Mouse (Mus musculus): ENCODE results near the gene B4galt4. TPM values are rescaled to one million over a fixed set of nuclear protein-coding genes. Genes with fewer than 3 reads are reported as not detected.

Gene B4galt4
- total RNA-seq, 2 experiments from 2014 or later: 6.8 to 8.5 TPM

DNA sequence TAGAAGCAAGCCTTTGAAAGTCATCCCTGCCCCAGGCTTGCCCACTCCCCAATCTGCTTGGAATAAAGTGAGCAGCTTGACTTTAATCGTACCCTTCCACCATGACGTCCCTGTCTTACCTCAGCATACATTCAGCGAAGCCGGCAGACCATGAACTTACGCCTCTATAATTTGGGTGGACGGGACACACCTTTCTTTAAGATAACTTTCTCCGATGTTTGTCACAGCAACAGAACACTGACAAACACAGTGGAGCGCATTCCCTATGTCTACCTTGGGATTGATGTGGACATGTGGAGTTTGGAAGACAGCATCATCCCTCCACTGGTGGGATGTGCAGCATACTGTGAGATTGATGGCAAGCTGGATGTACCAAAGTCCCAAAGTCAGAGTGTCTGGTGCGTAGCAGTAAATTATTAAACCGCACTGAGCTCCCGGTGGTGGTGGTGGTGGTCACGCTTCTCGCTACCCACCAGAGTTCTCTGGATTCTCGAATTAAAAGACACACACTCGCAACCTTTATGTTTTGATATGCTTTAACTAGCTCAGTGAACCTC, 13.4 kb upstream of the B4galt4 start:
- no peak for DNase-seq (ENCODE audit: low spot score in 2 of 2)

DNA sequence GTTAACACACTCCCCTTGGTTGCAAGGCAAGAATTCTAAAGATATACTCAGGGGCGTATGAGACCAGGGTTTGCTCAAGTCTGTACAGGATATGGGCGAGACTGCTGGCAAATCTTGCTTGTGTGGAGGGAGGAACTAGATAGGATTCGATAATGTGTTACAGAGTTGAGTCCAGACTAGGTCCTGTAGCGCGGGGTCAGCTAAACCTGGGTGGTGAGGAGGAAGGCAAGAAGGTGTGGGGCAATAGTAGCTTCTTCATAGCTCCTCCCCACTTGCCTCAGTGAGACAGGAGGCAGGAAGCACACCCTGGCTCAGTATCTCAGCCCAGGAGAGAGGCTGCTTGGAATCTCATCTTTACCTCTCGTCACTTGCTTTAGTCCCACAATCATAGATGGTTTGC, 12.9 kb upstream of the B4galt4 start:
- no peak for DNase-seq (ENCODE audit: low spot score in 2 of 2)

DNA sequence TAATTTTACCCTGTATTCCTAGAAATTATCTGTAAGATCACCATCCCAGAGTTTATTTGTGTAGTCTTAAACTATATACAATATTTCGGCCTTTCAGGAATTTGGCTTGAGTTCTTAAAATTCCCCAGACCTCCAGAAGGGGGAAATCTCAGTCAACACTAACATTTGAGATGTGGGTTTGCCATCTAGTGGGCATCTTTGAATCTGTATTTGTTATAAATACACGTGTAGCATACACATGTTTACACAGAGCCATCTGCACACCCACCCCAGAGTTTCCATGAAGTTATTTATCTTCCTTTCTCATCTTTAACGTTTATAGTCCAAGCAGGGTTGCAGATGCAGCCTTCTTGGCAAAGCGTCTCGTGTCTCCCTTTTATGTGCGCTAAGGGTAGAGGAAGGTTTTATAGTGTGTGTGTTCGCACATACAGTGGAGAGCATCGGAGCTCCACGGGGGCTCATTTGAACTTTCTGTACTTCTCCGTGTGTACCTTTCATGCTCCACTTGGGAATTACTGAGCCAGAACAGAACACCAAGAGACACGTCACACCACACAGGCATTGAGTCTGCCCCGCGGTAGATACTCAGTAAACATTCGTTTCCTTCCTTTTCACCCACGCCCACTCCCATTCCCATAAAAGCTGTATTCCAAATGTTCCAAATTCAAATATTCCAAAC, 12.3 kb upstream of the B4galt4 start:
- no peak for DNase-seq (ENCODE audit: low spot score in 2 of 2)

- DNase-seq (ENCODE audit: low spot score in 2 of 2): no peak
These were observed 11.1 kb upstream of the B4galt4 start for GRCm38 (mm10) chr16:38730921-38731320.

- DNase-seq (ENCODE audit: low spot score in 2 of 2): no peak
These were observed 710 bp upstream of the B4galt4 start for GRCm38 (mm10) chr16:38741204-38741903.

GRCm38 (mm10) chr16:38742659-38743131, 631 bp downstream of the B4galt4 start:
- DNase-seq (ENCODE audit: low spot score in 2 of 2): no peak

GRCm38 (mm10) chr16:38743941-38744673, 2.0 kb downstream of the B4galt4 start:
- no peak for DNase-seq (ENCODE audit: low spot score in 2 of 2)

DNA sequence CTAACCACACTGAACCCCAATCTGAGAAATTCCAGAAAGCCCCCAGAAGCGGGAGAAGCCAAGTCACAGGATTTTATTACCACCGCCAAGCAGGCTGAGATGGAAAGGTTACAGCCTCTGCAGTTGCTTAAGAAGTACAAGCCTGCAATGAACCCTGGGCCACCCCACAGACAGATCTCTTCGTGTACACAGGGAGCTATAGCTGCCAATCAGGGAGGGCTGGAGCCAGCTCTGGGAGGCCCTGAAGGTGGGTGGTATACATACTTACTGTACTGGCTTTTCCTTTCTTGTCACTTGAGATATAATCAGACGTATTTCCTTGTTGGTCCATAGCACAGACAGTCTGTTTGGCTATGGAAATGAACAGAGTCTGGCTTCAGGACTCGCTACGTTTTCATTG, 8.7 kb downstream of the B4galt4 start:
- no peak for DNase-seq (ENCODE audit: low spot score in 2 of 2)

- DNase-seq (ENCODE audit: low spot score in 2 of 2): no peak
These were observed 11.6 kb downstream of the B4galt4 start for GRCm38 (mm10) chr16:38753631-38754030.

GRCm38 (mm10) chr16:38755452-38756176, 13.6 kb downstream of the B4galt4 start:
- no peak for DNase-seq (ENCODE audit: low spot score in 2 of 2)

- no peak for DNase-seq (ENCODE audit: low spot score in 2 of 2)
These were observed 14.1 kb downstream of the B4galt4 start for GRCm38 (mm10) chr16:38756177-38756503.

GRCm38 (mm10) chr16:38756572-38756971, 14.5 kb downstream of the B4galt4 start:
- no peak for DNase-seq (ENCODE audit: low spot score in 2 of 2)

DNA sequence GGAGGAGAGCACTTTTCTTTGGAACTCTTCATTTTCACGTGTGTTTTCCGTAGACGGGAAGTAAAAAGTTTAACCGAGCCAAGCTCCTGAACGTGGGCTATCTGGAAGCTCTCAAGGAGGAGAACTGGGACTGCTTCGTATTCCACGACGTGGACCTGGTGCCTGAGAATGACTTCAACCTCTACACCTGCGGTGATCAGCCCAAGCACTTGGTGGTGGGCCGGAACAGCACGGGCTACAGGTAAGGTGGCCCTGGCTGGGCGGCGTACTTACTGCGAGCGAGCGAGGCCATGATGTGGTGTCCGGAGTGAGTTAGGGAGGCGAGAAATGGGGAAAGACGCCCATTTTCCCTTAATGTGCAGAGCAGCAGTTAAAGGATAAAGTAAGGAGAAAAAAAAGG, 15.6 kb downstream of the B4galt4 start:
- no peak for DNase-seq (ENCODE audit: low spot score in 2 of 2)

- no peak for DNase-seq (ENCODE audit: low spot score in 2 of 2)
These were observed 16.2 kb downstream of the B4galt4 start for GRCm38 (mm10) chr16:38758104-38758861.

GRCm38 (mm10) chr16:38760239-38760638, 18.2 kb downstream of the B4galt4 start:
- DNase-seq (ENCODE audit: low spot score in 2 of 2): no peak

DNA sequence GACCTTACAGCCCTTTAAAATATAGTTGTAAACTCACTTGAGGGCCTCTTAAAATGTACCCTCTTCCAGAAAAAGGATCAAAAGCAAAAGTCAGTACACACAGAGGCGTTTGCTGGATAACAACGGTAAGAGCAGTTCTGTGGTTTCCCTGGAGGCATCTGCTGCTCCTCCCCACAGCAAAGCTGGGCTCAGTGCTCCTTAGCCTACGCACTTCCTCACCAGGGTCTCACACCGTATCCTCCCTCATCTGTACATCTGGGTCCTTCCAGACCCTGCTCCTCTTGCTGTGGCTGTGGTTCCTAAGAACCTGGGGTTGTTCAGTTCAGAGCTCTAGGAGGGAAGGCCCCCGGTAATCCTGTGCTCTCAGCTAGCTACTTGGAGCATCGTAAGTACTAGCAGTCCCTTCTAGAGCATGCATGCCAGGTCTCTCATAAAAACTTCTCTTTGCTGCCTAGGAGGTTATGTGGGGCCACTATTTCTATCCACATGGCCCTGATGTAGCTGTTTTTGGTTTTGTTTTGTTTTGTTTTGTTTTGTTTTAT, 18.8 kb downstream of the B4galt4 start:
- DNase-seq (ENCODE audit: low spot score in 2 of 2): no peak

DNA sequence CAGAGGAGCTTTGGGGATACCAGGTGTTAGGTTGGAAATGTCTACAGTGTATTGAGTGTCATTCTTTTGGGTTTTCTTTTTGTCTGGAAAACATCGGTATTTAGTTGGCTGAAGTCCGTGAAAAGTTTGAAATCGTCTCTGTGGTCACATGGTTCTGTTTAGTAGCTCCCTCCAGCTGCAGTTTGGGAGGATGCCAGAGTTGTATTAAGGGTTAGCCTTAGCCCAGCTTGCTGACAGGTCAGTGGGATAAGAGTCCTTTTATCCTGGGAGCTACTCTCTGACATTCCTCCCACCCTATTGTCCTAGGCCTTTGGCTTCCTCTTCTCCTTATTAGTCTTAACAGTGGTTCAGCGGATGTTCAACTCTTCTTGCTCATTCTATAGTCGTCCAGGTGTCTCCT, 19.9 kb downstream of the B4galt4 start:
- no peak for DNase-seq (ENCODE audit: low spot score in 2 of 2)

- no peak for DNase-seq (ENCODE audit: low spot score in 2 of 2)
These were observed 20.3 kb downstream of the B4galt4 start for GRCm38 (mm10) chr16:38762401-38762800.

DNA sequence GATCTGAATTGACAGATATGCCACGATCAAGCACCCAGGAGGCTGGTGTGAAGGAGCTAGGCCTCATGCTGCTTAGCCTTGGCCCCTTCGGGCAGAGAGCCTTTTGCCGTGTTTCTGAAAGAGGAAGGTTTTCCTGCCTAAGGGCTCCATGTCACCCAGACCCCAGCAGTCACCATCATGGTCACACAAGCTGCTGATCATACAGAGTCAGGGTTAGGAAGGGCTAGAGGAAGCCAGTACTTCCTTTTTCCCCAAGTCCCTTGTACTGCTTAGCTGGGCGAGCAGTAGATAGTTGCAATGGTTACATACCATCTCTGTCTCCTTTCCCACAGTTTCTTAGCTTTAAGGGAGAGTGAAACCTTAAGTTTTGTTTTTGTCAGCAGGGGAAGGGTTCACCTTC, 21.4 kb downstream of the B4galt4 start:
- DNase-seq (ENCODE audit: low spot score in 2 of 2): no peak

DNA sequence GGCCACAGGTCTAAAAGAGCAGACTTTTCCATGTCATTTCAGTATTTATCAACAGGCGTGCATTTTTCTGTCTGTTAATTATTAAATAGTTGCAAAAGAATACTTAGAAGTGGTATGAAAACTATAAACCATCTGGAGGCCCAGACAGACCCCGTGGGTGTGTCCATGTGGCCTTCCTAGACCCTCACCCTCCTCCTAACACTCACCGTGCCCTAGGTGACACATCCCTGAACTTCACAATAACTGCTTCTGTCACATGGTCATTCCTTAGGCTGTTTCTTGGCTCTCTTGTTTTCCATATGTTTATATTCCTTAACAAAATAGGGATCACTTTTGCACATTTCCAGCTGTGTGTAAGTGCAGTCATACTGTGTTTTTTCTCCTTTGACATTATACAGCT, 24.6 kb downstream of the B4galt4 start:
- DNase-seq (ENCODE audit: low spot score in 2 of 2): no peak
